Mouse (Mus musculus) frontal cortex, postnatal 14 days (tissue): ENCODE data around the gene Ugt1a7c.
"Not testable (repeated sequence)": the region's sequence is repeated elsewhere in the genome, so short reads cannot be mapped to it uniquely, and the experiment has no call there.

Experiments used
- DNase-seq, 2 experiments: peaks; one replicate each; pipeline ENCODE4 v3.0.0; 2022; ENCODE audit warnings: low spot score in 2 of 2

Gene Ugt1a7c

GRCm38 (mm10) chr1:88094941-88095492 lies at the start of gene Ugt1a7c:
Gene Ugt1a7c (plus strand): TSS chr1:88095062.
- no peak for DNase-seq

- not testable (repeated sequence) for DNase-seq
These were observed 47.5 kb upstream of the Ugt1a7c start for GRCm38 (mm10) chr1:88047408-88047807.

GRCm38 (mm10) chr1:88055088-88055487 lies 39.8 kb upstream of the Ugt1a7c start, which contains the start of gene Ugt1a10:
Gene Ugt1a10 (plus strand): TSS chr1:88055388.
- no peak for DNase-seq

GRCm38 (mm10) chr1:88066472-88067102 lies 28.3 kb upstream of the Ugt1a7c start:
- not testable (repeated sequence) for DNase-seq

- no peak for DNase-seq
These were observed 24.4 kb upstream of the Ugt1a7c start, which contains the start of gene Ugt1a9 for GRCm38 (mm10) chr1:88070495-88070894. Gene Ugt1a9 (plus strand): TSS chr1:88070800.

GRCm38 (mm10) chr1:88070902-88071301 lies 24.0 kb upstream of the Ugt1a7c start:
- no peak for DNase-seq

- no peak for DNase-seq
These were observed 20.4 kb upstream of the Ugt1a7c start for GRCm38 (mm10) chr1:88074471-88074870.

GRCm38 (mm10) chr1:88077128-88077527 lies 17.7 kb upstream of the Ugt1a7c start:
- no peak for DNase-seq

GRCm38 (mm10) chr1:88081670-88082069 lies 13.2 kb upstream of the Ugt1a7c start:
- no peak for DNase-seq

- DNase-seq: no peak
These were observed 8.7 kb upstream of the Ugt1a7c start for GRCm38 (mm10) chr1:88086125-88086524.

- DNase-seq: no peak
These were observed 7.3 kb upstream of the Ugt1a7c start, which contains the start of gene Ugt1a8 for GRCm38 (mm10) chr1:88087513-88087912. Gene Ugt1a8 (plus strand): TSS chr1:88087813.

GRCm38 (mm10) chr1:88092341-88092740 lies 2.5 kb upstream of the Ugt1a7c start:
- DNase-seq: no peak

- not testable (repeated sequence) for DNase-seq
These were observed 589 bp upstream of the Ugt1a7c start for GRCm38 (mm10) chr1:88094270-88094676.

GRCm38 (mm10) chr1:88098546-88098945 lies 3.7 kb downstream of the Ugt1a7c start:
- not testable (repeated sequence) for DNase-seq

- not testable (repeated sequence) for DNase-seq
These were observed 4.8 kb downstream of the Ugt1a7c start for GRCm38 (mm10) chr1:88099691-88100090.

- not testable (repeated sequence) for DNase-seq
These were observed 8.2 kb downstream of the Ugt1a7c start, which contains the start of gene Ugt1a6b for GRCm38 (mm10) chr1:88103019-88103418. Gene Ugt1a6b (plus strand): TSS chr1:88103252.

GRCm38 (mm10) chr1:88103697-88104468 lies 9.0 kb downstream of the Ugt1a7c start:
- DNase-seq: not testable (repeated sequence)

GRCm38 (mm10) chr1:88104667-88105430 lies 10.0 kb downstream of the Ugt1a7c start:
- no peak for DNase-seq

GRCm38 (mm10) chr1:88105656-88106055 lies 10.8 kb downstream of the Ugt1a7c start:
- no peak for DNase-seq

GRCm38 (mm10) chr1:88109027-88109557 lies 14.2 kb downstream of the Ugt1a7c start:
- not testable (repeated sequence) for DNase-seq

GRCm38 (mm10) chr1:88109604-88110003 lies 14.7 kb downstream of the Ugt1a7c start:
- DNase-seq: not testable (repeated sequence)
